Mouse (Mus musculus) cerebellum, adult 2 months (tissue): ENCODE results near the gene Mtln. TPM values are rescaled to one million over a fixed set of nuclear protein-coding genes. Genes with fewer than 3 reads are reported as not detected.

Source experiments
- DNase-seq, 2 experiments: peaks; one replicate each; pipeline ENCODE4 v3.0.0; 2021
- H3K27ac ChIP-seq: fragments of 200-500 bp; 2 replicates; pipeline ENCODE4 v1.5.1; 2012; ENCODE audit warnings: low read length, control low read depth, inconsistent platforms; ENCODE audit not compliant: insufficient read depth
- H3K27me3 ChIP-seq: fragments of 200-500 bp; 2 replicates; pipeline ENCODE4 v1.6.1; 2012; ENCODE audit warnings: inconsistent platforms, mild to moderate bottlenecking, low read length, moderate library complexity; ENCODE audit not compliant: control insufficient read depth, insufficient read depth
- H3K4me1 ChIP-seq: fragments of 200-500 bp; 2 replicates; pipeline ENCODE4 v1.6.1; 2011; ENCODE audit warnings: low read length; ENCODE audit not compliant: control insufficient read depth, insufficient read depth
- H3K4me3 ChIP-seq: fragments of 200-500 bp; replicated peaks from 2 replicates; pipeline ENCODE3; 2011; ENCODE audit warnings: mild to moderate bottlenecking, low read depth, low read length, control low read depth; ENCODE audit not compliant: insufficient read depth
- CTCF ChIP-seq: fragments of 200-500 bp; IDR thresholded peaks from 2 replicates; pipeline ENCODE4 v1.5.1; 2011; ENCODE audit warnings: low read depth, mild to moderate bottlenecking, control low read depth, low read length, moderate library complexity, borderline replicate concordance; ENCODE audit not compliant: insufficient read depth
- POLR2A ChIP-seq: fragments of 200-500 bp; IDR thresholded peaks from 2 replicates; pipeline ENCODE4 v1.6.1; 2011; ENCODE audit warnings: low read length, control low read depth, borderline replicate concordance; ENCODE audit not compliant: insufficient read depth
- WGBS: fragments of 180-500 bp; shearing (Covaris S2); methylation state at CpG from one replicate; pipeline ENCODE4 v1.1.7; 2018; 5-methylcytosine and 5-hydroxymethylcytosine counted together
- polyA plus RNA-seq: library from polyadenylated mRNA; depleted of rRNA; stranded (reverse); fragments of >200 nt; gene quantifications from 2 replicates; pipeline ENCODE4 v1.2.3, GENCODE M21; 2012; rRNA removed

Mtln gene
- polyA plus RNA-seq, 1 experiment = 104 TPM

GRCm38 (mm10) chr2:127748316-127748715, 44.0 kb downstream of the Mtln start:
- DNase-seq = no peak
- H3K27ac ChIP-seq = no peak overlapping the region
- no peak overlapping the region for H3K4me3 ChIP-seq
- H3K4me1 ChIP-seq = no peaks in the 10 kb centered on the region
- no peaks in the 10 kb centered on the region for H3K27me3 ChIP-seq
- WGBS = 77% methylated on average over 7 of the region's 7 CpGs
- TF ChIP-seq CTCF (no peak), POLR2A (no peak)

- TF ChIP-seq POLR2A (no peak), CTCF (no peak)
- Histone ChIP-seq H3K4me1 (no peaks in the 10 kb centered on the region), H3K27me3 (no peaks in the 10 kb centered on the region), H3K4me3 (no peak overlapping the region), H3K27ac (no peak overlapping the region)
- no peak for DNase-seq
- WGBS = 88% methylated on average over 3 of the region's 3 CpGs
These were observed 49.7 kb downstream of the Mtln start for GRCm38 (mm10) chr2:127742637-127743036.

Other genes with a start within 250 kb of the Mtln start
- 6.0 and 6.1 TPM in 2 replicates for gene Zfp661, start 205.4 kb downstream of the Mtln start, polyA plus RNA-seq
- gene Mrps5, start 205.3 kb downstream of the Mtln start, polyA plus RNA-seq = 95.0 and 97.3 TPM in 2 replicates
- 148 and 180 TPM in 2 replicates for gene Mal, start 135.8 kb downstream of the Mtln start, polyA plus RNA-seq
- gene Mall, start 62.6 kb downstream of the Mtln start, polyA plus RNA-seq = 0.84 and 0.98 TPM in 2 replicates
- 10.6 and 11.4 TPM in 2 replicates for gene Nphp1, start 3.6 kb downstream of the Mtln start, polyA plus RNA-seq
- gene Bub1, start 39.4 kb upstream of the Mtln start, polyA plus RNA-seq = 0.14 and 0.15 TPM in 2 replicates
- not detected in 2 replicates for gene Acoxl, start 46.4 kb upstream of the Mtln start, polyA plus RNA-seq